Mouse (Mus musculus) forebrain, postnatal 0 days (tissue): ENCODE data around the gene Ttll11. TPM values are rescaled to one million over a fixed set of nuclear protein-coding genes. Genes with fewer than 3 reads are reported as not detected.

Experiments
- ATAC-seq: fragments of 200-750 bp; cut with Nextera tagmentation; 2 replicates; pipeline ENCODE4 v1.8.0; 2017; ENCODE audit warnings: mild to moderate bottlenecking, moderate library complexity
- DNase-seq: peaks from one replicate; pipeline ENCODE4 v3.0.0-alpha.2; 2015
- H3K27ac ChIP-seq: fragments of 300-500 bp; sonication (generic); 2 replicates; pipeline ENCODE4 v1.5.1; 2014; ENCODE audit warnings: low read depth, mild to moderate bottlenecking, antibody characterized with exemption, low read length, moderate library complexity, mixed read lengths
- H3K27me3 ChIP-seq: fragments of 300-500 bp; sonication (generic); 2 replicates; pipeline ENCODE4 v1.6.1; 2014; ENCODE audit warnings: mild to moderate bottlenecking, low read length, mixed read lengths; ENCODE audit not compliant: insufficient read depth
- H3K36me3 ChIP-seq: fragments of 300-500 bp; sonication (generic); 2 replicates; pipeline ENCODE4 v1.6.1; 2014; ENCODE audit warnings: mild to moderate bottlenecking, moderate library complexity; ENCODE audit not compliant: insufficient read depth
- H3K4me1 ChIP-seq: fragments of 300-500 bp; sonication (generic); 2 replicates; pipeline ENCODE4 v1.6.1; 2014; ENCODE audit warnings: antibody characterized with exemption; ENCODE audit not compliant: insufficient read depth
- H3K4me2 ChIP-seq: fragments of 300-500 bp; sonication (generic); 2 replicates; pipeline ENCODE4 v1.6.1; 2014; ENCODE audit warnings: low read depth, mild to moderate bottlenecking, moderate library complexity
- H3K4me3 ChIP-seq: fragments of 300-500 bp; sonication (generic); 2 replicates; pipeline ENCODE4 v1.5.1; 2014; ENCODE audit warnings: low read depth, low read length, mixed read lengths
- H3K9ac ChIP-seq: fragments of 300-500 bp; sonication (generic); 2 replicates; pipeline ENCODE4 v1.6.1; 2014; ENCODE audit warnings: mild to moderate bottlenecking
- H3K9me3 ChIP-seq: fragments of 300-500 bp; sonication (generic); 2 replicates; pipeline ENCODE4 v1.6.1; 2016; ENCODE audit warnings: low read length
- CTCF ChIP-seq: sonication (generic); IDR thresholded peaks from 2 replicates; pipeline ENCODE4 v1.5.1; 2016; ENCODE audit warnings: antibody characterized with exemption, control low read depth, low read depth
- WGBS: fragments of 180-500 bp; shearing (Covaris S2); extraction: QIAGEN DNeasy Blood & Tissue Kit; methylation state at CpG from one replicate; pipeline ENCODE4 v1.1.7; 2014; 5-methylcytosine and 5-hydroxymethylcytosine counted together
- polyA plus RNA-seq: library from polyadenylated mRNA; unstranded; fragments of >200 nt; fragmentation: Nextera tagmentation; extraction: Ambion mirVana; gene quantifications from 2 replicates; pipeline ENCODE4 v1.2.1, GENCODE M21; 2015
- total RNA-seq: library from RNA; depleted of rRNA; stranded (reverse); fragments of >200 nt; gene quantifications from 2 replicates; pipeline ENCODE4 v1.2.3, GENCODE M21; 2014

Ttll11 gene
- total and polyA plus RNA-seq, 2 experiments from 2014 or later, result 7.2 to 9.2 TPM

DNA sequence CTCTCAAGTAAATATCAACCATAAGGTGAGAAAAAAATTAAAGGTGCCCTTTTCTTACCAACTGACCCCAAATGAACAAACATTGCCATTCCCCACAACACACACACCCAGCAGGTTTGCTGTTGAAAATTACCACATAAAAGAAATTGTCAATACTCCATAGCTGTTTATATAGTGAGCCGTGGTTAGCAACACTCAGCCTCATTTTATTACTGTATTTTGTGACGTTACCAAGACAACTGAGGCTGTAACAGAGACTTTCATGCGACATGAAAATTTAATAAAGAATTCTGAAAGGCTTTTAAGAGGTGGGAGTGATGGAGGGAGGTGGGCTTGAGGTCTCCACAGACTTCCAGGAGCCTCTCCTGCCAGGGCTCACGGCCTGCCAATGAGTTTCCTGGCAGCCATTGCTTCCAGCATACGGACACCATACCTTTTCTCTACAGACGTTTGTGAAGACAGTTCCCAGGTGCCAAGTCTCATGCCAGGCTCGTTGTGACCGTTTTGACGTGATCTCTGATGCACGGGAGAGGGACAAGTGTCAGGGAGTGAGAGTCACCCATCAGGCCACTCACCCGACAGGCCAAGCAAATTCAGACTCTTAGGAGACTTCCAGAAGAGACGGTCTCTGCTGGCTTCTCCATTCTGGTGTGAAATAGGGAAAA, 232.2 kb downstream of the Ttll11 start:
- H3K4me3 ChIP-seq, result no peak overlapping the region
- no peak overlapping the region for H3K4me2 ChIP-seq
- H3K4me1 ChIP-seq, result peaks cover 21% of the 10 kb centered on the region; the same call in 1 of the 2 replicates
- no peaks in the 10 kb centered on the region for H3K27me3 ChIP-seq
- H3K27ac ChIP-seq, result 0 out of 2 replicates have a peak overlapping the region, but pooled peaks have one; percentile 29
- WGBS, result 43% methylated on average over 12 of the region's 12 CpGs
- no peak for TF ChIP-seq CTCF
- no peaks in the 10 kb centered on the region for H3K36me3 ChIP-seq
- H3K9me3 ChIP-seq, result no peaks in the 10 kb centered on the region
- no peak for DNase-seq
- no peak overlapping the region for H3K9ac ChIP-seq
- peak; percentile 50; the same call in 1 of the 2 replicates for ATAC-seq

DNA sequence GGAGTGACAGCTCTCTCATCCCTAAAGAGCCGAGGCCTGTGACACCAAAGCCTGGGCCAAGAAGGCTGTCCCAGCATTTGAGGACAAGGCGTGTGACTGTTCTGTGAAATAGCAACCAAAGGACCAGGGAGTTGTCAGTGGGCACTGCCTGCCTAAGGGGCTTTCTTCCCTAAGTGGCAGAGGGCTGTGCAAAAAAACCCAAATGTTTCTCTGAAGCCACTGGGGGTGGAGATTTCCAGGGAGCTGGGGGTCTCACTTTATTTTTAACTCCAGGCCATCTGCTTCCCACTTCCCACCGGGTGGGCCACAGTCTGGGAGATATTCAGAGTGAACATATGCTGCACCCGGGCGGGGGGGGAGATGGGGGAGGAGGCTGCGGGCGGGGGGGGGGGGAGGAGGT, 233.1 kb downstream of the Ttll11 start:
- H3K36me3 ChIP-seq, result no peaks in the 10 kb centered on the region
- H3K4me3 ChIP-seq, result no peak overlapping the region
- H3K9me3 ChIP-seq, result no peaks in the 10 kb centered on the region
- WGBS, result 31% methylated on average over 6 of the region's 7 CpGs
- no peak overlapping the region for H3K9ac ChIP-seq
- H3K4me1 ChIP-seq, result peaks cover 21% of the 10 kb centered on the region; the same call in 1 of the 2 replicates
- ATAC-seq (peak; percentile 69), DNase-seq (peak; percentile 78)
- no peak for TF ChIP-seq CTCF
- no peak overlapping the region for H3K4me2 ChIP-seq
- no peaks in the 10 kb centered on the region for H3K27me3 ChIP-seq
- H3K27ac ChIP-seq, result 0 out of 2 replicates have a peak overlapping the region, but pooled peaks have one; percentile 42

DNA sequence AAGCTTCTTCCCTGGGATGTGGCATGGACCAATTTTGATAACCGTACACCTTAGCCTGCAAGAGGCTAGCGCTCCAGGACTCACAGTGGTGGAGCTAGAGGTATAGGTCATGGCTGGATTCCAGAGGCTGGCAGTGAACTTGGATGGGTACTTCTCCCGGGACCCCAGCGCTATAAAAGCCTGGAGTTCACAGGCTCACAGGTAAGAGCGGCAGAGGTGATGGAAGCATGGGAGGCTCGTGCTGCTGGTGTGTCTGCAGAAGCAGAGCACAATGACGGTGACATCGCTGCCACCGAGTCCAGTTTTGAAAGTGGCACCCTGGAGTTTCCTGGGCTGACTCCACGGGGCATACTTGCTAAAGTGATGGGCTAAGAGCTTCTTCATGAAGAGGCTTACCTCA, 233.8 kb downstream of the Ttll11 start:
- no peaks in the 10 kb centered on the region for H3K36me3 ChIP-seq
- no peak for TF ChIP-seq CTCF
- no peaks in the 10 kb centered on the region for H3K27me3 ChIP-seq
- no peak overlapping the region for H3K4me3 ChIP-seq
- no peaks in the 10 kb centered on the region for H3K9me3 ChIP-seq
- 82% methylated on average over 10 of the region's 10 CpGs for WGBS
- no peak overlapping the region for H3K4me2 ChIP-seq
- DNase-seq, result no peak
- no peak for ATAC-seq
- no peak overlapping the region for H3K27ac ChIP-seq
- H3K4me1 ChIP-seq, result peaks cover 21% of the 10 kb centered on the region; the same call in 1 of the 2 replicates
- H3K9ac ChIP-seq, result no peak overlapping the region

DNA sequence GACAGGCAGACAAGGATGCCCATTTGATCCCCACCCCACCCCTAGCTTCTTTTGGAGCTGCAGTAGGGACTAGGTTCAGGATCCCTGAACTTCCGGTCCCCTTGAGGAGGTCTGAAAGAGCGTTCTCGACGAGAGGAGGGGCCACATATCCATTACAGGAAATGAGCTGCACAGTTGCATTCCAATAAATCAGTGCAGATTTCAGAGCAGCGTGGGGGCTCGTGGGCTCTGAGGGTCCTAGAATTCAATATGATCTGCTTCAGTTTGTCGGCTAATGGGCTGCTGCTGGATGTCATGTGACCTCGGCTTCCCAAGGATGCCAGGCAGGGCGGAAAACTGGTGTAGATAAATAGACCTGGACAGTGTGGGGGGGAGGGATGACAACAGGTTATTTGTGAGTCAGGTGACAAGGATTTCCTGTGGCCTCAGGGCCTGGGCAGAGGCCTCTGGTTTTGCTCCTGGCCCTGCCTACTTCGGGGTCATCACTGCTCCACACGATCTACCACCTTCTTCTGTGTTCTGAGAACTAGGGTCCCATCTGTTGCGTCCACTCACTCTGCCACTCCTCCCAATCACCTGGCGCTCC, 240.0 kb downstream of the Ttll11 start:
- Histone ChIP-seq H3K9ac (no peak overlapping the region), H3K4me3 (no peak overlapping the region), H3K27ac (no peak overlapping the region), H3K4me2 (no peak overlapping the region), H3K36me3 (no peaks in the 10 kb centered on the region), H3K4me1 (no peaks in the 10 kb centered on the region), H3K9me3 (no peaks in the 10 kb centered on the region), H3K27me3 (no peaks in the 10 kb centered on the region)
- no peak for TF ChIP-seq CTCF
- 80% methylated on average over 13 of the region's 13 CpGs for WGBS
- ATAC-seq (no peak), DNase-seq (no peak)

DNA sequence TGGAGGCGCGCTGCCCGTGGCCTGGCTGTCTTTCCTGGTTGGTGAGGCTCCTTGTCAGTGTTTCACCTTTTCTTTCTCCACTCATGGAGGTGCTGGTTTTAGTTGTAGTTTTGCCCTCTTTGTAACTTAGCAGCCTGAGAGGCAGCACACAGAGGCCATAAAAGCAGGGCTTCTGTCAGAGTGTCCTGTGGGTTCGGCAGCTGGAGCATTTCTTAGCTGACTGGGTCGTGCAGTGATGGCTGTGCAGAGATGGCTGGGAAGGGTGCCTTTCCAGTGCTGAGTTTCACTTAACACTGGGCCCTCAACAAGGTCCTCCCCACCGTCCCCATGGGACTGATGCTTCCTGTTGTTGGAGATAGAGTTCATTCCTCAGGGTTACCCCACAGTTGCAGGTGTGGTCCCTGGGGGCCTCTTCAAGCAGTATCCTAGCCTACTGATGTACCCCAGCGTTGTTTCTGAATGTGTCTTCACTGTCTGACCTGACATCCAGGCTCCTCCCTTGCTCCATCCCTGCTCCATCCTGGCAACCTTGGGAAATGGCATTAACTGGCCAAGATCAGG, 242.2 kb downstream of the Ttll11 start:
- 84% methylated on average over 7 of the region's 7 CpGs for WGBS
- DNase-seq, result no peak
- H3K36me3 ChIP-seq, result no peaks in the 10 kb centered on the region
- no peak for ATAC-seq
- no peaks in the 10 kb centered on the region for H3K4me1 ChIP-seq
- H3K27me3 ChIP-seq, result no peaks in the 10 kb centered on the region
- no peak overlapping the region for H3K4me3 ChIP-seq
- H3K9me3 ChIP-seq, result no peaks in the 10 kb centered on the region
- no peak overlapping the region for H3K27ac ChIP-seq
- no peak overlapping the region for H3K4me2 ChIP-seq
- TF ChIP-seq CTCF, result no peak
- H3K9ac ChIP-seq, result no peak overlapping the region

DNA sequence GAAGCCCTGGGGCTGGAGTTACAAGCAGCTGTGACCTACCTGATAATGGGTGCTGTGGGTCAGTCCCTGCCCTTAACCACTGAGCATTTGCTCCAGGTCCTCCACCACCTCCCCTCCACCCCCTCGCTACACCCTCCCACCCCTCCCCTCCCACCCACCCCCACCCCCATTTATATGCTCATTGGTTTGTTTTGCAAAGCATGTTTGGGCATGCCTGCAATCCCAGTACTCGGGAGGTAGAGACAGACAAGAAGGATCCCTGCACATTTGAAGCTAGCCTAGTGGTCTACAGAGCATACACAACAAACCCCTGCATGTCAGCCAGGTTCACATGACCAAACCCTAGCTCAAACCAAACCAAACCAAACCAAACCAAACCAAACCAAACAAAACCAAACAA, 243.7 kb downstream of the Ttll11 start:
- WGBS, result 84% methylated on average over 2 of the region's 2 CpGs
- Histone ChIP-seq H3K9ac (no peak overlapping the region), H3K4me3 (no peak overlapping the region), H3K4me1 (no peaks in the 10 kb centered on the region), H3K4me2 (no peak overlapping the region), H3K27me3 (no peaks in the 10 kb centered on the region), H3K36me3 (no peaks in the 10 kb centered on the region), H3K27ac (no peak overlapping the region), H3K9me3 (no peaks in the 10 kb centered on the region)
- no peak for TF ChIP-seq CTCF
- no peak for ATAC-seq
- DNase-seq, result no peak

DNA sequence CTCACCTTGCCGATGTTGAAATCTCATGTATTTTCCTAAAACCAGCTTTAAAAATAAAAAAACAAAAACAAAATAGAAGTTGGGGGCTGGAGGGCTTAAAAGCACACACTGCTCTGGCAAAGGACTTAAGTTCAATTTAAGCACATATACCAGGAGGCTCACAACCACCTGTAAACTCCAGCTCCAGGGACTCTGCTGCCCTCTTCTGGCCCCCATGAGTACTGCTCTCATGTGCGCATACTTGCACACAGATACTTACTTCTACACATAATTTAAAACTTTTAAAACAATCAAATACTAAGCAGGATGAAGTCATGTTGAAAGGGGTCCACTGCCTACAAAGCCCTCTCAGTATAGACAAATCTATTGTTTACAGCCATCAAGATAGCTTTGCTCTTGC, 244.7 kb downstream of the Ttll11 start:
- no peaks in the 10 kb centered on the region for H3K27me3 ChIP-seq
- no peak overlapping the region for H3K27ac ChIP-seq
- 96% methylated on average over 2 of the region's 2 CpGs for WGBS
- peak; percentile 51; the same call in 1 of the 2 replicates for TF ChIP-seq CTCF
- no peaks in the 10 kb centered on the region for H3K36me3 ChIP-seq
- ATAC-seq, result no peak
- no peak overlapping the region for H3K9ac ChIP-seq
- H3K9me3 ChIP-seq, result no peaks in the 10 kb centered on the region
- H3K4me3 ChIP-seq, result no peak overlapping the region
- no peak for DNase-seq
- H3K4me2 ChIP-seq, result no peak overlapping the region
- H3K4me1 ChIP-seq, result no peaks in the 10 kb centered on the region
